Mouse (Mus musculus): Measurements from ENCODE around the gene Spef1.

- TF ChIP-seq CTCF (IDR thresholded peaks at IDR 0.05; ENCODE audit: insufficient read depth, low read depth, low read length) (no peak), POLR2A (IDR thresholded peaks at IDR 0.05; ENCODE audit: insufficient read depth, low read depth, low read length) (no peak)
Measured at GRCm38 (mm10) chr2:131177932-131178331, 9.2 kb downstream of the Spef1 start.

All from olfactory bulb, adult 2 months (tissue).